Mouse (Mus musculus): ENCODE results near the gene Trim72.

Gene Trim72

DNA sequence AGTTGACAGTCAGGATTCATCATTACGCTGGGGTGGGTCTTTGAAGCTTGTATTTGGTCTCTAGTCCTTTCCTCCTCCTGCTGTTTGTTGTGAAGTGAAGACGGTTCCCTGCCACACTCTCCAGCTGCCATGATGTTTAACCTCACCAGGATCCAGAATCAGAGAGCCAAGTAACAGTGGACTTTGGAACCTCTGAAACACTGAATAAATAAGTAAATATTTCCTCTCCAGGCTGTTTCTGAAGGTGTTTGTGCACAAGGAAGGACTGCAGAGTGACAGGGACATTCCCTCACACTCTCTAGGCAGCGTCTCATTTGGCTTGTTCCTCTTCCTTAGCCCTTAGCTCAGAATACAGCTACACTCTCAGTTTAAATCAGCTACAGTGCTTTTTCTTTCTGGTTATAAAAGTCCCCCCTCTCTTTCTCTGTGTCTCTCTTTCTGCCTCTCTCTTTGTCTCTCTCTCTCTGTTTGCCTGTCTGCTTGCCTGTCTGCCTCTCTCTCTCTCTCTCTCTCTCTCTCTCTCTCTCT, 53.2 kb downstream of the Trim72 start:
- DNase-seq: no peak

GRCm38 (mm10) chr7:128057860-128058259, 54.1 kb downstream of the Trim72 start:
- DNase-seq: no peak

DNA sequence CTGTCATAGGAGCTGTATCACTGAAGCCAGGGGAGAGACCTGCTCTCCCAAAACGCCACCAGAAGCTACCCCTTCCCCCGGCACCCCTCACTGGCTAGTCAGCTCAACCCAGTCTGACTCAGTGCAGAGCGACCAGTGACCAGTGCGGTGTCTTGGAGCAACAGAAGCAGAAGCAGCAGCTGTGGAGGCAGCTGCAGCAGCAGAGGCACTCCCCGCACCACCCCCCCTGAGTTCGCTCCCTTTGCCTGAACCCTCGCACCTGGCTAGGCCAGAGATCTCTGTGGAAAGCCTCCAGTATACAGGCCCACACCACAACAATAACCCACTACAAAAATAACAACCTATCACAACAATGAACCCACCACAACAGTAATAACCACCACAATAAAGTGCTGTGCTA, 54.8 kb downstream of the Trim72 start:
- no peak for DNase-seq

DNA sequence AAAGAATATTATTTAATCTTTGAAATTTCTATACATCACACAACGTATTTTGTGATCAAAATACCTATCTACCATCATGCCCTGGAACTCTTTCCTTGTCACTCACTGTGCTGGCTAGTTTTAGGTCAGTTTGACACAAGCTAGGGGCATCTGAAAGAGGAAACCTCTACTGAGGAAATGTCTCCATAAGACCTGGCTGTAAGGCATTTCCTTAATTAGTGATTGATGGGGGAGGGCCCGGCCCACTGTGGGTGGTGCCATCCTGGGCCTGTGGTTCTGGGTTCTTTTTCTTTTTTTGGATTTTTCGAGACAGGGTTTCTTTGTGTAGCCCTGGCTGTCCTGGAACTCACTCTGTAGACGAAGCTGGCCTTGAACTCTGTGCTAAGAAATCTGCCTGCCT, 55.3 kb downstream of the Trim72 start:
- DNase-seq: no peak

All from right cerebral cortex, adult 18-20 months (tissue).